Mouse (Mus musculus): Measurements from ENCODE around the gene Uvrag.
"Not testable (repeated sequence)": the region's sequence is repeated elsewhere in the genome, so short reads cannot be mapped to it uniquely, and the experiment has no call there.

The Uvrag gene

DNA sequence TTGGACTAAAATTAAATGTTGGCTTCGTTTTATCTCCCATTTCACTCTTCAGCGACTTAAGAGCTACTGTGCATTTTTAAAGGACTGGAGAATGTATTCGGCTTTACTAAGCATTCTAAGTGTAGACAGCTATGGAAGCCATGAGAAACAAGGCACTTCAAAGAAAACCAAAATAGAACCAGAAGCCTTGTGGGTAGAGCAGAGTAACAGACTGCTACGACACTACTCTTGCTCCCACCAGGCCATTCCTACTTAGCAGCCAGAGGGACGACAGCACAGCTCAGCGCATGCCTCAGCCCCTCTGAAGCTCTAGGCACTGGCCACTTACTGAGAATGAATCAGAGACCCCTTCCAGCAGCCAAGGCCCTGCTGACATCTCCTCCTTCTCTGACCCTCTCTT, 155.5 kb downstream of the Uvrag start:
- no peak for DNase-seq (ENCODE audit: low read depth in 1 of 2, low spot score in 2 of 2)

DNA sequence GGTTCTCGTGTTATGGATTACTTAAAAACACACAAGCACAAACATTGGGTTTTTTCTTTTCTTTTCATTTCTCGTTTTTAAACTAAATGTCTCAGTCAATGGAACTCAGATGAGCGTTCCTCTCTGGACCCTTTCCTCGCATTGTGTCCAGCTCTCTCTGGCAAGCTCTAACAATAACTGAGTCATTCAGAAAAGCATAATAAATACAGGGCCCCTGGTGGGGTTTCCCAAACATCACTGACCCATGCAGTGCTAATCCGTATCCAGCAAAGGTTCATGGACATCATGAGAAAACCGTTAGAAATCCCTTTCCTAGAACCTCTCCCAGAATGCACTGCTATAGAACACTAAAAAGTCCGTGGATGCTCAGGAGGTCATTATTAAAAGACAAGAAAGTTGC, 156.6 kb downstream of the Uvrag start:
- no peak for DNase-seq (ENCODE audit: low read depth in 1 of 2, low spot score in 2 of 2)

DNA sequence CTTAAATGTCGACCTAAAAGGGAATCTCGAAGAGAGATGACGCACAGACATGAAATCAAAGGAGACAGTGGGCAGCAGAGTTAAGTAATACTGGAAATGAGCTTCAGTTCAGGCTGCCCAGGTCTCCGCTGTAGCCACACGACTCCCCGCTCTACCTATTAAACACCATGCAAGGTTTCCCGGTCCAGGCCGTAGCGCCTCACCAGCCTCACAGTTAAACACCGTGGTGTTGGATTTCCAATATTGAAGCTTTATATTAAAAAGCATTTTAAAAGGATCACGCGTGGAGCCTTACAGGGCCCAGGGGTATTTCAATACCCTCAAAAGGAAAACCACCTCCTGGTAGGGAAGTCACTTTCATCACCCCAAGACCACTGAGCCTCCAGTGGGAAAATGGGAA, 157.9 kb downstream of the Uvrag start:
- no peak for DNase-seq (ENCODE audit: low read depth in 1 of 2, low spot score in 2 of 2)

DNA sequence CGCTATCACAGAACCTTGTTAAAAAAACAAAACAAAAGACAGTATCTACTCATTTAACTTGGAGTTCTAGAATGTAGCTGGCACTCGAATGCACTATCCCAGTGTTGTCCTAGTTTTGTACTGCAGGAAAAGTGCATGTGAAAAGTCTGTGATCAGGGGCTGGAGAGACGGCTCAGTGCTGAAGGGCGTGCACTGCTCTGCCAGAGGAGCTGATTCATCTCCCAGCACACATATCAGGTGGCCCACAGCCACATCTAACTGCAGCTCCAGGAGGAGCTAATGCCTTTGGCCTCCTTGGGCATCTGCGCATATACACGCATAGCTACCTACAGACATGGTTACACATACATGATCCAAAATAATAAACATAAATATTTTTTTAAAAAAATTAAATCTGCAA, 159.5 kb downstream of the Uvrag start:
- no peak for DNase-seq (ENCODE audit: low read depth in 1 of 2, low spot score in 2 of 2)

DNA sequence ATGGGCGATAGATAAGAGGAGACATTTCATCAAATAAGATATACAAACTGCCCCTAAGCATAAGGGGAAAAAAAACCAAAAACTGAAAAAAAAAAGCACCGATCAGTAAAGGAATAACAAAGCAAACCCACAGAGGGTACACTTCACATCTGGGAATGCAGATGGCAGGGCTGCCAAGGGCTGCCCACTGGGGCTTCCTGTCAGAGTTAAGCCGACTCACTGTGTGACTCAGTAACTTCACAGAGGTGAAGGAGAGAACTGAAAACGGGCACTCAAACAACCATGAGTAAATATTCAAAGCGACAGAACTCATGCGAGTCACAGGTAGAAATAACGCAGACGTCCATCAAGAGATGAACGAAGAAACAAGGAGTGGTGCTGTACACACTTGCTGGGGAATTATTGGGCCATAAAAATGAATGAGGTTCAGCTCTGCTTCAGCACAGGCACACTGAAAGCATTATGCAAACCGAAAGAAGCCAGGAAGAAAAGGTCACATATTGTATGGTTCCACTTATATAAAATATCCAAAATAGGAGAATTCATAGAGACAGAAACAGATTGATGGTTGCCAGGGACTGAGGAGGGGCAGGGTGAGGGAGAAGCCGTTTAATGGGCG, 164.0 kb downstream of the Uvrag start:
- DNase-seq (ENCODE audit: low read depth in 1 of 2, low spot score in 2 of 2), result no peak

DNA sequence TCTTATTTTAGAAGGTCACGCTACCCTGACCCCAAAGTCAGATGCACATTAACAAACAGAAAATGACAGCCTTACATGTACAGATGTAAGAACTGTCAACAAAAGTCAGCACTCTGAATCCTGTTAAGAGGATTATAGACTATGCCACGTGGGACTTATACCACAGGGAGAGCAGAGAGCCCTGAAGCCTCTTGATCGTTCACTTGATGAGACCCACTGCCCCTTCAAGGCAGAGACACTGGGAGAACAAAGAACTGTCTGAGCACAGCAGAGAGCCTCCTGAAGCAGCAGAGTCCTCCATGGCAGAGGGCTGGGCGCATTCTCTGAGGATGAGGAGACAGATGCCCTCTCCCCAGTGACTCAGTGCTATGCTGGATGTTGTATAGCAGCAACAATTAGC, 166.4 kb downstream of the Uvrag start:
- no peak for DNase-seq (ENCODE audit: low read depth in 1 of 2, low spot score in 2 of 2)

DNA sequence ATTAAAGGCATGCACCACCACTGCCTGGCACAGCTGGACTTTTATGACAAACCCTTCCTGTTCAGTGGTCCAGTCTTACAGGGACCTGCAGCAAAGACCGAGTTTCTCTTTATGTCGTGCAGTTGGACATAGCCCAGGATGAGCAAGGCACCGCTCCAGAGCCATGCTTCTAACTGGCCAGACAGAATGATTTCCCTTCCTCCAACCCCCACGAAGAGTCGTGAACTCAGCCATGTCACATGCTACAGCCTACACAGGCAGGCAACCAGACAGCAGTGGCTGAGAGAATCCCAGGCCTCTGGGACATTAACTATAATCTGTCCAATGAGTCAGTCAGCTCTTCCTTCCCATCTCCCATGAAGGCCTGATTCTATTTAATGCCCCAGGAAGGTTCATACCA, 170.2 kb downstream of the Uvrag start:
- no peak for DNase-seq (ENCODE audit: low read depth in 1 of 2, low spot score in 2 of 2)

DNA sequence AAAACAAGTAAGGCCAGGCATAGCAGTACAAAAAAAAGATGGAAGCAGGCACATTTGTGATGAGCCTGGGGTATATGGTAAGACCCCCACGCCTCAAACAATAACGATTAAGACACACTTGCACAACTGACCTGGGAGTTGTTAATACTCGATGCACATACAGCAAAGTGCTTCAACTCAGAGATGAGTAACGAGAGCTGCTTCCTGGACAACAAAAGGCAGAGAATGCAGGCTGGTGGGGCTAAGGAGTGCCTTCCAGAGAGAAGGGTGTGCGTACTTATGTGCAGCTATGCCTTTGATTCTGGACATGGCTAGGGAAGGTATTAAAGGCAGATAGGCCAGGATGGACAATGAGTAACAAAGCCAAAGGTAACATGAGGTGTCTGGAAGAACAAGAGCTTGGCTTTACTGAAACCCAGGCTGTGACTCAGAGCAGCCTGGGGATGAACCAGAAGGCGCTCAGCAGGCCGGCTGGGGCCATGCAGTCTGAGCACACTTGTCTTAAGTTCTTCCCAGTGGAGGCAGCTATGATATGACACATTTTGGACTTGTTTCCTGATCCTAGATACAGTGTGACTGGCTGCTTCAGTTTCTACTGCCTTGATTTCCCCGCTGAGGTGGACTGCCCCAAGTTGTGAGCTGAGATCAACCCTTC, 172.1 kb downstream of the Uvrag start:
- no peak for DNase-seq (ENCODE audit: low read depth in 1 of 2, low spot score in 2 of 2)

DNA sequence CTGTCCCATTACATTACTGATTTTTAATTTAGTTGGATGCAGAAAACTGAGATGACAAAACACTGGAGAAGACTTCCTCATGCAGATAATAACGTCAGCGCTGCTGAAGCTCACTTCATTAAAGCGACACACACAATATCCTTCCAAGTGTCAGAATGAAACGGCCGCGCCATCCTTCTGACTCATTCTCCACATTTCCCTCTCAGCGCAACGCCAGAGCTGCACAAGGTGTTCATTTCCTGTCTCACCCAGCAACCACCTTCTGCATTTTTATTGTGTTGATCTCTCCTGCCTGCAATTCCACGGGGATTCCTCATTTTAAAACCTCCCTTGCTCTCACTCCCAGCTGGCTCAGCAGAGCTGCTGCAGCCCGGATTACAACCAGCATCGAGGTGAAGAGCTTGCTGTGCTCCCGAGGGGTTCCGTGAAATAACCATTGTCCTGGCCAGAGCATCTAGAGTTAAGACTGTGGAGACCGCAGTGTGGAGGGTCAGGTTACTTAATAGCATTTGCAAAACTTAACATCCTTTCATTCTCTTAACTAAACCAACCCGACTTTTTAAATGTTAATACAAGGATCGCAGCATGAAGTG, 172.8 kb downstream of the Uvrag start:
- no peak for DNase-seq (ENCODE audit: low read depth in 1 of 2, low spot score in 2 of 2)

DNA sequence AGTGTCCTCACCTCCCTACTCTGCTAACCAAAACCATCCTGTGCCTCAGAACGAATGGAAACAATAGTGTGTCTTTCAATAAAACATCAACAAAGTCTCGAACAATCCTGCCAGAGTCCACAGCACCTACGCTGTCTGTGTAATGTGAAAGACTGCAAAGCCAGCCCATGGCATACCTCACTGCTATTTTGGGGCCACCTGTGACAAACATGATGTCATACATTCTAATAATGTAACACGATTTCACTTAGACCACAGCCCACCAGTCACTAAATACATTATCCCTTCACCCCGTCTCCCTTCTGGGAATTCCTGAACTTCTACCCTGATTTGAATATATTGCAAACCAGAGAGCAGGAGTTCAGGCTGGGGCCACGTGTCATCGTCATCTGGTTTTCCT, 173.3 kb downstream of the Uvrag start:
- no peak for DNase-seq (ENCODE audit: low read depth in 1 of 2, low spot score in 2 of 2)

DNA sequence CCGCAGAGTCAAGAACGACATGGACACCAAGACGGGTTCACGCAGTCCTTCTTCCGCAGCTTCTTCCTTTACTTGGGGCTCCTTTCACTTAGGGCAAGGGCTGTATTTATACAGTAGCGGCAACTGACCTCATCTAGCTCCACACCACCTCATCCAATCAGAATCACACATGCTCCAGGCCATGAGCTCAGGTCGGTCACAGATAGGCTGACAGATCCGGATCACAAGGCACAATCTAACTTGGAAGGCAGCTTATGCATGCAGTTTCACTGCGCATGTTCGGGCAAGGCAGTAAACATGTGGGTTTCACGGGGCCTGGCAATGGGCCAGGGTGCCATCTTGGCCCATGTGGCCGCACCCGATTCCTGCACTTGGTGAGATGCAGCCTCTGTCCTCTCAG, 177.4 kb downstream of the Uvrag start:
- not testable (repeated sequence) for DNase-seq (ENCODE audit: low read depth in 1 of 2, low spot score in 2 of 2)

DNA sequence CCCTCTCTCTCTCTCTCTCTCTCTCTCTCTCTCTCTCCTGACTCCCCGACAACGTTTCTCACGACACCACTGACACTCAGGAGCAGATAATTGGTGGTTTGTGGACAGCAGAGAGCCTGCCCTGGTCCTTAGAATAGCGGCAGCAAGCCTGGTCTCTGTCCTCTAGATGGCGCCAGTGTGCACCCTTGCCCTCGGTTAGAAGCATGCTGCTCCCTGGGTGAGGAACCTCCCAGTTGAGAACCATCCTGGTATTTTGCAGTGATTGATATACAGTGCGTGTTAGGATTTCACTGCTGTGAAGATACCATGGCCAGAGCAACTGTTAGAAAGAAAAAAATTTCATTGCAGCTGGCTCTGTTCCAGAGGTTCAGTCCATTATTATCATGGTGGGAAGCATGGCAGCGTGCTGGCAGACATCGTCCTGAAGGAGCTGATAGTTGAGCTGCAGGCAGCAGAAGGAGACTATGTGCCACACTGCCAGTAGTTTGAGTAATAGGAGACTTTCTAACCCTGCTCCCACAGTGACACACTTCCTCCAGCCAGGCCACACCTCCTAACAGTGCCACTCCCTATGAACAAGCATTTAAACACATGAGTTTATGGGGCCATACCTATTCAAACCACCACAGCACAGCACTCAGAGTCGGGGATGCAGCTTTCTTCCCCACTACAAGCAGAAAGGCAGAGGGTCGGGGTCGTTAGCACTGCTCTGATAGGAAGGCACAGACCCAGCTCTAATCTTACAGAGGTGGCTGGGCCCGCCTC, 178.2 kb downstream of the Uvrag start:
- peak; percentile 13 to 17 for DNase-seq (ENCODE audit: low read depth in 1 of 2, low spot score in 2 of 2)

DNA sequence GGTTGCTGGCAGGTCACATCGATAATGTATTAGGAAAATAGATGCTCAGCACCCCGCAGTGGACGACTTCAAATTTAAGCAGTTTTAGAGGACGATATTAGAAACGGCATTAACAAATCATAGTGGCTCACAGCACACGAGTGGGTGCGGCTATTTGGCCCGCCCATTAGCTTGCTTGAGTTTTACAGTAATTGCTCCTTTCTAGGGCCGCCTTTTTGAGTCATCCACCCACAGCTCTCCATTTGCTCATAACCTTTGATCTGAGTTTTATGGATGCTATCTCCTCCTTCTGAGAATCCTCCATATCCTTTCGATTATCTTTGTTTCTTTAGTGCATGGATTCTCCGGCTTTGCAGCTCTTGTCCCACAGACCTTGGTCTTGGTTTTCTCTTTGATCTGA, 178.9 kb downstream of the Uvrag start:
- DNase-seq (ENCODE audit: low read depth in 1 of 2, low spot score in 2 of 2), result no peak

DNA sequence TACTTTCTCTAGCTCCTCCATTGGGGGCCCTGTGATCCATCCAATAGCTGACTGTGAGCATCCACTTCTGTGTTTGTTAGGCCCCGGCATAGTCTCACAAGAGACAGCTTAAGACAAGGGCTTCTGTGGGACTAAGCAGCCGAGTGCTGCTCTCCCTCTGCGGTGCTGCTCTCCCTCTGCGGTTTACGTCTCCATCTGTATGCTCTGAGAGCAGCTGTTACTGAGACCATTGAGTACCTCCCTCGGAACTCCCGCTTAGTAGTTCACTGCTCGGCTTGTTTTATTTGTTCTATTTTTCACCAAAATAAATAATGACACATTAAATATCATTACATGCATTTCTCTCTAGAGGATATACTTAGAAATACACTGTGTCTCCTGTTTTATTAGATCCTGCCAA, 180.7 kb downstream of the Uvrag start:
- no peak for DNase-seq (ENCODE audit: low read depth in 1 of 2, low spot score in 2 of 2)

DNA sequence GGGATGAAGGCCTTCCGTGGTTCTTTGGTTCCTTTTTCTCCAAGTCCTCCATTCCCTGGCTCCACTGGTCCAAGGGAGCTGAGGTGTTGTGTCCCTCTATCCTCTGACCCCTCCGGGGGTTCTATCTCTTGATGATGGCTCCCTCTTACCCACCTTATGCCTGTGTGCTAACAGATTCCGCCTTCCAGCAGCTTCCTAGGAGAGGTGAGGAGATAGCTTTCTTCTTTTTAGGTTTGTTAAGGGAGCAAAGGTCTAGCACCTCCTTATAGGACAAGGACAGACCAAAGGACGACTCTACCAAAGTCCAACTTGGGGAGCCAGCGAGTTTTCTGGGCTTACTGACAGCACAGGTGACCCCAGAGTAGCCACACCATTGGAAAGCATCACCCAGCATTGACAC, 181.7 kb downstream of the Uvrag start:
- DNase-seq (ENCODE audit: low read depth in 1 of 2, low spot score in 2 of 2), result no peak

DNA sequence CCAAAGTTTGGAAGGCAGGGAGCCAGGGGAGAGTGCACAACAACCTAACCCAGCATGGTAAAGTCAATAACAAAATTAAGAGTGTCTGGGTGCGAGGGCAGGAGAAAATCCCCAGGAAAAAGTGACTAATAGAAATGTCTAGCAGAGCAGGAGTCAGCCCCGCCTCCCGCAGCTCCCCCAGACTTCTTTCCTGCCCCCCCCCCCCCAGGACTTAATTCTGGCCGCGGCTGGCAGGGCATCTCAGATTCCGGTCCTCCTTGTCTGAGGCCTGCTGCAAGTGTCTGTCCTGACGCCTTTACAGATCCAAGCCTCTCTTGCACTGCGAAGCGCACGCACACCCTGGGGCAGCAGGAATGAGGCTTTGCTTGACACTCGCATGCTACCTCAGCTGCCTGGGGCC, 182.8 kb downstream of the Uvrag start:
- no peak for DNase-seq (ENCODE audit: low read depth in 1 of 2, low spot score in 2 of 2)

DNA sequence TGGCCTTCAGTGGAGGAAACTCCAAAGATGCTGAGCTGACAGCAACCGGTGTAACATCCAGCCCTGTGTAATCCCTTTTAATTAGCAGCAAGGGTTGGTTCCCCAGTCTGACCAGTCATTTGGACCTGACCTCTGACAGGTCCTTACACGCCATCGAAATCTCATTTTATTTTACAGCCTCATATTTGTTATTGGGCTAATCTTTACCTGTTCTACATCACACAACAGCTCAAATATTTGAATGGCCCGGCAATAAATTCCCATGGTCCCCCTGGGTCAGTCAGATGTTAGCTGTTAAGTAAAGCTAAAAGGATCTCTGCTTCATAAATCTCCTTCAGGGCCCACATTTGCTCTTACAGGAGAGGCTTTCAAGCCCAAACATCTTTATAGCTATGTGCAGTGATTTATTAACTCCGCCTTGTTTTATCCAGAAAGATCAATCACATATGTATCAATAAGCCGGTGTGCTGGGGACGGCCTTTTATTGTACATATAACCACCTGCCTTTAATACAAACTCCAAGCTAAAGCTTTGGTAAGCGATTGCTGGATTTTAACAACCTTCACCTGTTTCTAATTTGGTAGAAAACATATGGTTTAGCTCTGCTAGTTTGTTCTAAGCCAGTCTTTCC, 183.7 kb downstream of the Uvrag start:
- no peak for DNase-seq (ENCODE audit: low read depth in 1 of 2, low spot score in 2 of 2)

DNA sequence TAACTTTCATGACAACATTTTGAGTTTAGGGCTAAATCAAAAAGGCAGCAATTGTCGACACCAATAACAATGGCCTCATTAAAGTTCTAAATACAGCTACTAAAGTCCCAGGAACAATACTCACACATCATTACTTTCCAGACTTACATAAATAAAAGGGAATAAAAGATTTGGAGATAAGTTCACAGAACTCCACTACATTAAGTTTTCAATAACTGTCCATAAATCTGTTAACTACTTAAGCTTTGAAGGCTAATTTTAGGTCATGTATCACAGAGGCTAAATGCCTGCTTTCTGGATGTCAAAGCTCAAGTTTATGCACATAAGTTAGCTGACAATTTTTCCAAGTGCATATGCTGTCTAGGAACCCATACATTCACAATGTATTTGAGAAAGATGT, 184.3 kb downstream of the Uvrag start:
- no peak for DNase-seq (ENCODE audit: low read depth in 1 of 2, low spot score in 2 of 2)

DNA sequence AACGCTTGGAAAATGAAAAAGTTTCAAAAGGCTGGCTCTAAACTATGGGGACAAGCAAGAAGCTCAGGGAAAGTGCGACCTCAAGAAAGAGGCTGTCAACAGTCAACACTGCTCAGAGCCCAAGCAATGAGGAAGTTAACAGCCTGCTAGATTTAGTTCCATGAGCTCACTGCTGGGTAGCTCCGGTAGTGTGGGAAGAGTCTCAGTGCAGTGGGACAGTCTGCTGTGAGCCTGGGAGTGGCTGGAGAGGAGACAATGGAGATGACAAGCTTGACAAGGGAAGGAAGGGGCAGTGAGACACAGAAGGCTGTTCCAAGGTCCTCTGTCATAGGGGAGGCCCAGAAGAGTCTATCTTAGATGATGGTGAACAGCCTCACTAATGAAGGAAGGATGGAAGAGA, 187.3 kb downstream of the Uvrag start:
- DNase-seq (ENCODE audit: low read depth in 1 of 2, low spot score in 2 of 2), result no peak

DNA sequence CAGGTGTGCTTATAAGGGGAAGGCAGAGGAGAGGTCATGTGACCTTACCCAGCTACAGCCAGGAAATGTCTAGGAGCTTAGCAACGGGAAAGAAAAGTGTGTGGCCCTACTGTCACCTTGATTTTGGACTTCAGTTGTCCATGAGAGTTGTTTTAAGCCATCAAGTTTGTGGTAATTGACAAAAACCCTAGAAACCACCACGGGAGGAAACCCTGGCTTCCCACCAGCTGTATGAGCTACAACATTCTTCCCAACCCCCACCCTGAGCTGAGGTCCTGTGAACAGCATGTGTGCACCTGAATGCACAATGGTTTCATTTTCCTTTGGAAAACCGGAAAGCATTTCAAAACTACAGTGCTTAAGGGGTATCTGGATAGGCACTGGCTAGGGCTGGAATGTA, 196.0 kb downstream of the Uvrag start:
- no peak for DNase-seq (ENCODE audit: low read depth in 1 of 2, low spot score in 2 of 2)

DNA sequence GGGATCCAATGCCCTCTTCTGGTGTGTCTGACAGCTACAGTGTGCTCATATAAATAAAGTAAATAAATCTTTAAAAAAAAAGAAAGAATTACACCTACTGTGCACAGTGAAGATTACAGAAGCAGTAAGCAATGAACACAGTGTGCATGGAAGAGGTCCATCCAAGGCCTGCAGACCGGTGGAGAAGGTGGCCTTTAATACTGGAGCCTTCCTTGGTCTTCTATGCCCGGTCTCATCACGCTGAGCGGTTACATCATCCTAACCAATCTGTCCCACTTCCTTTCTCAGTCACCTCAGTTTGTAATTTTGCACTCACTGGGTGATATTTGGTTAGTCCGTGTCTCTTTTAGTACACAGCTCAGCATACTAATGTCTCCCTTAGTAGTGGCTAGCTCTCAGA, 197.3 kb downstream of the Uvrag start:
- DNase-seq (ENCODE audit: low read depth in 1 of 2, low spot score in 2 of 2), result no peak

DNA sequence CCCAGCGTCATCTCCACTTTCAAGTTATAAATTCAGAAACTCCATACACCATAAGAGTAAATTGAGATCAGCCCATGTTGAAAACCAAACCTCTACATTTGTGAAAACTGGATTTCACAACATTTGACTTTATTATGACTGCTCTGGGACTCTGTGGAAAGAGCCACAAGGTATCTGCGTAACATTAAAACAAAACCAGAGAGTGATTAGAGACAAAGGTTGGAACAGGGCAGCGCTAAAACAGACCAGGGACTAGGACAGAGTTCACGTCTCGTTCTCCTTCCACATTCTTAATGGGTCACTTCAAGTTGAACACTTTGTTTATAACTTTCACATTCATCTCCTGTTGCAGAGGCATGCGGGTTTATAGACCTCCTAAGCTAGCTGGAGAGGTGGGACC, 198.2 kb downstream of the Uvrag start:
- DNase-seq (ENCODE audit: low read depth in 1 of 2, low spot score in 2 of 2), result no peak
